Mouse (Mus musculus): ENCODE data around the gene Sp8. TPM values are rescaled to one million over a fixed set of nuclear protein-coding genes. Genes with fewer than 3 reads are reported as not detected.

Sp8 gene
- polyA plus RNA-seq, 1 experiment from 2014 or later = not detected

- peaks cover 9% of the 10 kb centered on the region; the same call in 1 of the 2 replicates for H3K4me1 ChIP-seq (ENCODE audit: control insufficient read depth, insufficient read depth, low read length)
- H3K4me2 ChIP-seq (ENCODE audit: low read depth, low read length) = no peak overlapping the region
- H3K27ac ChIP-seq (ENCODE audit: low read length) = no peak overlapping the region
- 2% methylated on average over 15 of the region's 15 CpGs for WGBS
- H3K9ac ChIP-seq (ENCODE audit: low read depth, low read length) = no peak overlapping the region
- no peaks in the 10 kb centered on the region for H3K36me3 ChIP-seq (ENCODE audit: control insufficient read depth, insufficient read depth, low read length)
- ATAC-seq = no peak
- peaks cover 69% of the 10 kb centered on the region for H3K27me3 ChIP-seq (replicated peaks; ENCODE audit: control insufficient read depth, insufficient read depth, low read length)
- H3K9me3 ChIP-seq (ENCODE audit: control insufficient read depth, low read length) = no peaks in the 10 kb centered on the region
- H3K4me3 ChIP-seq (ENCODE audit: low read length) = no peak overlapping the region
Observed at GRCm38 (mm10) chr12:118840301-118840700, 5.8 kb upstream of the Sp8 start.

GRCm38 (mm10) chr12:118840861-118841260 is 5.3 kb upstream of the Sp8 start:
- ATAC-seq = no peak
- H3K4me1 ChIP-seq (ENCODE audit: control insufficient read depth, insufficient read depth, low read length) = peaks cover 9% of the 10 kb centered on the region; the same call in 1 of the 2 replicates
- peaks cover 69% of the 10 kb centered on the region for H3K27me3 ChIP-seq (replicated peaks; ENCODE audit: control insufficient read depth, insufficient read depth, low read length)
- no peak overlapping the region for H3K9ac ChIP-seq (ENCODE audit: low read depth, low read length)
- no peak overlapping the region for H3K27ac ChIP-seq (ENCODE audit: low read length)
- H3K4me3 ChIP-seq (ENCODE audit: low read length) = no peak overlapping the region
- H3K36me3 ChIP-seq (ENCODE audit: control insufficient read depth, insufficient read depth, low read length) = no peaks in the 10 kb centered on the region
- no peaks in the 10 kb centered on the region for H3K9me3 ChIP-seq (ENCODE audit: control insufficient read depth, low read length)
- WGBS = 2% methylated on average over 12 of the region's 12 CpGs
- no peak overlapping the region for H3K4me2 ChIP-seq (ENCODE audit: low read depth, low read length)

- H3K9me3 ChIP-seq (ENCODE audit: control insufficient read depth, low read length) = no peaks in the 10 kb centered on the region
- H3K4me2 ChIP-seq (ENCODE audit: low read depth, low read length) = no peak overlapping the region
- peaks cover 69% of the 10 kb centered on the region for H3K27me3 ChIP-seq (replicated peaks; ENCODE audit: control insufficient read depth, insufficient read depth, low read length)
- H3K9ac ChIP-seq (ENCODE audit: low read depth, low read length) = no peak overlapping the region
- WGBS = 5% methylated on average over 5 of the region's 5 CpGs
- H3K4me1 ChIP-seq (ENCODE audit: control insufficient read depth, insufficient read depth, low read length) = peaks cover 9% of the 10 kb centered on the region; the same call in 1 of the 2 replicates
- no peak for ATAC-seq
- H3K4me3 ChIP-seq (ENCODE audit: low read length) = no peak overlapping the region
- H3K27ac ChIP-seq (ENCODE audit: low read length) = no peak overlapping the region
- no peaks in the 10 kb centered on the region for H3K36me3 ChIP-seq (ENCODE audit: control insufficient read depth, insufficient read depth, low read length)
Observed at GRCm38 (mm10) chr12:118841381-118841922, 4.7 kb upstream of the Sp8 start.

- peaks cover 69% of the 10 kb centered on the region for H3K27me3 ChIP-seq (replicated peaks; ENCODE audit: control insufficient read depth, insufficient read depth, low read length)
Observed at GRCm38 (mm10) chr12:118841971-118842550, 4.1 kb upstream of the Sp8 start.

GRCm38 (mm10) chr12:118842671-118843411 is 3.3 kb upstream of the Sp8 start:
- H3K27me3 ChIP-seq (replicated peaks; ENCODE audit: control insufficient read depth, insufficient read depth, low read length) = peaks cover 68% of the 10 kb centered on the region
- H3K36me3 ChIP-seq (ENCODE audit: control insufficient read depth, insufficient read depth, low read length) = no peaks in the 10 kb centered on the region
- peaks cover 10% of the 10 kb centered on the region for H3K4me1 ChIP-seq (ENCODE audit: control insufficient read depth, insufficient read depth, low read length)
- no peaks in the 10 kb centered on the region for H3K9me3 ChIP-seq (ENCODE audit: control insufficient read depth, low read length)
- no peak overlapping the region for H3K9ac ChIP-seq (ENCODE audit: low read depth, low read length)
- WGBS = 1% methylated on average over 33 of the region's 33 CpGs
- H3K4me2 ChIP-seq (ENCODE audit: low read depth, low read length) = no peak overlapping the region
- no peak overlapping the region for H3K27ac ChIP-seq (ENCODE audit: low read length)
- no peak overlapping the region for H3K4me3 ChIP-seq (ENCODE audit: low read length)
- no peak; the same call in 1 of the 2 replicates for ATAC-seq

More at GRCm38 (mm10) chr12:118841971-118842550, 4.1 kb upstream of the Sp8 start:
- WGBS = 11% methylated on average over 6 of the region's 6 CpGs
- Histone ChIP-seq H3K4me2 (ENCODE audit: low read depth, low read length) (no peak overlapping the region), H3K9me3 (ENCODE audit: control insufficient read depth, low read length) (no peaks in the 10 kb centered on the region), H3K4me3 (ENCODE audit: low read length) (no peak overlapping the region), H3K4me1 (ENCODE audit: control insufficient read depth, insufficient read depth, low read length) (peaks cover 11% of the 10 kb centered on the region), H3K9ac (ENCODE audit: low read depth, low read length) (no peak overlapping the region), H3K36me3 (ENCODE audit: control insufficient read depth, insufficient read depth, low read length) (no peaks in the 10 kb centered on the region), H3K27ac (ENCODE audit: low read length) (no peak overlapping the region)
- no peak for ATAC-seq

GRCm38 (mm10) chr12:118844111-118844510 is 2.0 kb upstream of the Sp8 start:
- H3K4me1 ChIP-seq (ENCODE audit: control insufficient read depth, insufficient read depth, low read length) = peaks cover 10% of the 10 kb centered on the region
- no peak overlapping the region for H3K9ac ChIP-seq (ENCODE audit: low read depth, low read length)
- no peak for ATAC-seq
- H3K27ac ChIP-seq (ENCODE audit: low read length) = no peak overlapping the region
- H3K4me3 ChIP-seq (ENCODE audit: low read length) = no peak overlapping the region
- no peaks in the 10 kb centered on the region for H3K9me3 ChIP-seq (ENCODE audit: control insufficient read depth, low read length)
- no peak overlapping the region for H3K4me2 ChIP-seq (ENCODE audit: low read depth, low read length)
- H3K27me3 ChIP-seq (replicated peaks; ENCODE audit: control insufficient read depth, insufficient read depth, low read length) = peaks cover 70% of the 10 kb centered on the region
- no peaks in the 10 kb centered on the region for H3K36me3 ChIP-seq (ENCODE audit: control insufficient read depth, insufficient read depth, low read length)

GRCm38 (mm10) chr12:118844841-118845240 is 1.3 kb upstream of the Sp8 start:
- no peak overlapping the region for H3K27ac ChIP-seq (ENCODE audit: low read length)
- 9% methylated on average over 3 of the region's 3 CpGs for WGBS
- no peak overlapping the region for H3K4me2 ChIP-seq (ENCODE audit: low read depth, low read length)
- ATAC-seq = no peak
- H3K4me3 ChIP-seq (ENCODE audit: low read length) = no peak overlapping the region
- no peak overlapping the region for H3K9ac ChIP-seq (ENCODE audit: low read depth, low read length)
- no peaks in the 10 kb centered on the region for H3K9me3 ChIP-seq (ENCODE audit: control insufficient read depth, low read length)
- H3K27me3 ChIP-seq (replicated peaks; ENCODE audit: control insufficient read depth, insufficient read depth, low read length) = peaks cover 76% of the 10 kb centered on the region
- H3K36me3 ChIP-seq (ENCODE audit: control insufficient read depth, insufficient read depth, low read length) = no peaks in the 10 kb centered on the region
- H3K4me1 ChIP-seq (ENCODE audit: control insufficient read depth, insufficient read depth, low read length) = peaks cover 10% of the 10 kb centered on the region

GRCm38 (mm10) chr12:118845351-118845750 is 778 bp upstream of the Sp8 start:
- WGBS = 5% methylated on average over 3 of the region's 3 CpGs

GRCm38 (mm10) chr12:118846649-118847321 is 656 bp downstream of the Sp8 start:
- H3K4me1 ChIP-seq (ENCODE audit: control insufficient read depth, insufficient read depth, low read length) = peaks cover 10% of the 10 kb centered on the region
- H3K27ac ChIP-seq (ENCODE audit: low read length) = no peak overlapping the region
- peak; percentile 73 for ATAC-seq
- H3K27me3 ChIP-seq (replicated peaks; ENCODE audit: control insufficient read depth, insufficient read depth, low read length) = peaks cover 69% of the 10 kb centered on the region
- H3K9ac ChIP-seq (ENCODE audit: low read depth, low read length) = no peak overlapping the region; the same call in 1 of the 2 replicates
- H3K36me3 ChIP-seq (ENCODE audit: control insufficient read depth, insufficient read depth, low read length) = no peaks in the 10 kb centered on the region
- peak overlapping the region; percentile 49 for H3K4me3 ChIP-seq (ENCODE audit: low read length)
- under 1% methylated on average over 59 of the region's 59 CpGs for WGBS
- H3K4me2 ChIP-seq (ENCODE audit: low read depth, low read length) = peak overlapping the region; percentile 91
- H3K9me3 ChIP-seq (ENCODE audit: control insufficient read depth, low read length) = no peaks in the 10 kb centered on the region

More at GRCm38 (mm10) chr12:118845351-118845750, 778 bp upstream of the Sp8 start:
- no peaks in the 10 kb centered on the region for H3K9me3 ChIP-seq (ENCODE audit: control insufficient read depth, low read length)
- peaks cover 76% of the 10 kb centered on the region for H3K27me3 ChIP-seq (replicated peaks; ENCODE audit: control insufficient read depth, insufficient read depth, low read length)
- H3K27ac ChIP-seq (ENCODE audit: low read length) = no peak overlapping the region
- no peaks in the 10 kb centered on the region for H3K36me3 ChIP-seq (ENCODE audit: control insufficient read depth, insufficient read depth, low read length)
- H3K9ac ChIP-seq (ENCODE audit: low read depth, low read length) = no peak overlapping the region
- ATAC-seq = no peak
- peaks cover 10% of the 10 kb centered on the region for H3K4me1 ChIP-seq (ENCODE audit: control insufficient read depth, insufficient read depth, low read length)
- no peak overlapping the region for H3K4me2 ChIP-seq (ENCODE audit: low read depth, low read length)
- no peak overlapping the region for H3K4me3 ChIP-seq (ENCODE audit: low read length)
